8 mouse cellular contexts compared by ENCODE assay signal in genomic region chr2:151575699-151576389, GRCm38 (mm10). TPM values are rescaled to one million over a fixed set of nuclear protein-coding genes. Genes with fewer than 3 reads are reported as not detected.
DNase-seq lines count a peak whose midpoint lies in the region; ATAC-seq and TF ChIP-seq lines count a peak whose summit lies in the region.

No protein-coding gene starts in this region.

- peak overlapping the region; percentile 88 for H3K27ac ChIP-seq in ES-Bruce4 (ENCODE audit: insufficient read depth, low read length)
- H3K27ac ChIP-seq in layer of hippocampus, adult 2 months: peak overlapping the region; percentile 99
- H3K27ac ChIP-seq in thymus, adult 2 months (ENCODE audit: control insufficient read depth, insufficient read depth, low read length): peak overlapping the region; percentile 18; the same call in 1 of the 2 replicates

- H3K9ac ChIP-seq in ES-Bruce4 (ENCODE audit: low read depth, poor library complexity, severe bottlenecking): peak overlapping the region; percentile 74

- 2% methylated on average over 38 of the region's 38 CpGs for WGBS in thymus, adult 2 months

- H3K9me3 ChIP-seq in ES-Bruce4 (replicated peaks; ENCODE audit: control insufficient read depth, insufficient read depth, low read length, poor library complexity, severe bottlenecking): no peaks in the 10 kb centered on the region

- peak; percentile 93 to 95 for DNase-seq in cerebellum, adult 18-20 months
- DNase-seq in forelimb bud, embryonic 11.5 days (ENCODE audit: low read depth, low spot score): peak; percentile 78
- peak; percentile 86 for DNase-seq in heart, postnatal 4 days
- peak; percentile 88 to 95 for DNase-seq in layer of hippocampus, adult 2 months (ENCODE audit: low spot score in 2 of 2)
- DNase-seq in lung, adult 18-20 months: peak; percentile 85 to 90
- DNase-seq in thymus, adult 2 months: peak; percentile 56

- H3K36me3 ChIP-seq in ES-Bruce4 (ENCODE audit: control insufficient read depth, insufficient read depth, low read length, poor library complexity, severe bottlenecking): no peaks in the 10 kb centered on the region
- H3K36me3 ChIP-seq in thymus, adult 2 months (ENCODE audit: control insufficient read depth, insufficient read depth, low read length): no peaks in the 10 kb centered on the region

- no peak for TF ChIP-seq EP300 in ES-Bruce4 (IDR thresholded peaks at IDR 0.05; ENCODE audit: insufficient read depth, low read depth, low read length)

- no peak for TF ChIP-seq CTCF in ES-Bruce4 (IDR thresholded peaks at IDR 0.05; ENCODE audit: low read depth, low read length)
- TF ChIP-seq CTCF in layer of hippocampus, adult 2 months (conservative IDR thresholded peaks at IDR 0.05): no peak
- no peak; the same call in 1 of the 2 replicates for TF ChIP-seq CTCF in thymus, adult 2 months (IDR thresholded peaks at IDR 0.05; ENCODE audit: borderline replicate concordance, control insufficient read depth, extremely low read depth, insufficient read depth, low read length, poor library complexity)

- H3K4me1 ChIP-seq in ES-Bruce4 (ENCODE audit: control insufficient read depth, insufficient read depth, low read length): no peaks in the 10 kb centered on the region
- H3K4me1 ChIP-seq in thymus, adult 2 months (replicated peaks; ENCODE audit: control insufficient read depth, insufficient read depth, low read length): peaks cover 6% of the 10 kb centered on the region

- peak; percentile 25; the same call in 1 of the 2 replicates for ATAC-seq in neutrophil, adult 5-6 weeks (ENCODE audit: extremely low read depth, insufficient number of reproducible peaks, low FRiP score, poor library complexity, severe bottlenecking)

- TF ChIP-seq POLR2A in ES-Bruce4 (IDR thresholded peaks at IDR 0.05; ENCODE audit: insufficient read depth, low read length): no peak
- no peak; the same call in 1 of the 2 replicates for TF ChIP-seq POLR2A in thymus, adult 2 months (IDR thresholded peaks at IDR 0.05; ENCODE audit: control insufficient read depth, extremely low read depth, insufficient read depth, low read length, poor library complexity)

- H3K4me3 ChIP-seq in ES-Bruce4 (ENCODE audit: low read depth, low read length): peak overlapping the region; percentile 42
- peak overlapping the region; percentile 60 for H3K4me3 ChIP-seq in layer of hippocampus, adult 2 months
- peak overlapping the region; percentile 83 for H3K4me3 ChIP-seq in thymus, adult 2 months (ENCODE audit: control insufficient read depth, insufficient read depth, low read length)

- no peaks in the 10 kb centered on the region for H3K27me3 ChIP-seq in ES-Bruce4 (ENCODE audit: control insufficient read depth, insufficient read depth, low read length, poor library complexity, severe bottlenecking)
- no peaks in the 10 kb centered on the region for H3K27me3 ChIP-seq in thymus, adult 2 months (ENCODE audit: control insufficient read depth, insufficient read depth, low read length)

RNA-seq across cellular contexts. Expression of gene Sdcbp2, which starts 3.4 kb away (rescaled TPM):
- polyA plus RNA-seq in ES-Bruce4 (2011; ENCODE audit: insufficient read depth, insufficient read length, low read depth, missing spikeins): 1.1 and 2.6 TPM in 2 replicates
- 1 to 10 TPM; 3.4 to 4.3 TPM for total RNA-seq in heart, postnatal 4 days (2021)
- 1 to 10 TPM; 1.4 to 2.1 TPM for total RNA-seq in layer of hippocampus, adult 2 months (2021)
- total RNA-seq in neutrophil, adult 5-6 weeks (2017): 0.25 and 1.6 TPM in 2 replicates
- polyA plus RNA-seq in thymus, adult 2 months (2012; rRNA removed): 3.5 and 4.6 TPM in 2 replicates

RNA-seq across cellular contexts. Expression of gene Fkbp1a, which starts 33.6 kb away (rescaled TPM):
- 363 and 374 TPM in 2 replicates for polyA plus RNA-seq in ES-Bruce4 (2011; ENCODE audit: insufficient read depth, insufficient read length, low read depth, missing spikeins)
- total RNA-seq in heart, postnatal 4 days (2021): 100 to 1,000 TPM; 453 to 456 TPM
- total RNA-seq in layer of hippocampus, adult 2 months (2021): 100 to 1,000 TPM; 892 to 923 TPM
- total RNA-seq in neutrophil, adult 5-6 weeks (2017): 12.9 and 15.8 TPM in 2 replicates
- 126 and 146 TPM in 2 replicates for polyA plus RNA-seq in thymus, adult 2 months (2012; rRNA removed)

RNA-seq across cellular contexts. Expression of gene Snph, which starts 56.5 kb away (rescaled TPM):
- polyA plus RNA-seq in ES-Bruce4 (2011; ENCODE audit: insufficient read depth, insufficient read length, low read depth, missing spikeins): 0.88 and 1.5 TPM in 2 replicates
- total RNA-seq in heart, postnatal 4 days (2021): 1 to 10 TPM; 2.2 TPM
- total RNA-seq in layer of hippocampus, adult 2 months (2021): 100 to 1,000 TPM; 401 to 415 TPM
- not detected in 2 replicates for total RNA-seq in neutrophil, adult 5-6 weeks (2017)
- 0.23 and 0.27 TPM in 2 replicates for polyA plus RNA-seq in thymus, adult 2 months (2012; rRNA removed)

Comparison
In these comparisons a context has a peak if more than half of its experiments do, and no peak if none do; other contexts are left out.
1. Peak in every context shown above with its lines: DNase-seq, ATAC-seq, H3K4me3 ChIP-seq and H3K27ac ChIP-seq.
2. H3K27ac ChIP-seq: peak in every context shown above with its lines; median percentile 99 in layer of hippocampus, adult 2 months; 88 in ES-Bruce4; 18 in thymus, adult 2 months.
3. RNA of gene Fkbp1a, which starts 33.6 kb away (total RNA-seq): 892 to 923 TPM in layer of hippocampus, adult 2 months and 453 to 456 TPM in heart, postnatal 4 days; 12.9 to 15.8 TPM in neutrophil, adult 5-6 weeks; every median in the first group is over 10 times any median in the second.
4. RNA of gene Snph, which starts 56.5 kb away (total RNA-seq): 401 to 415 TPM in layer of hippocampus, adult 2 months; 2.2 TPM in heart, postnatal 4 days and not detected in neutrophil, adult 5-6 weeks; every median in the first group is over 100 times any median in the second.